Mouse (Mus musculus) spleen, postnatal 36 days (tissue): ENCODE results near the gene Zbtb16.
A peak's percentile ranks its signal among the peaks of the same experiment; 100 is the strongest.

ENCODE experiments used
- DNase-seq, 2 experiments: peaks; one replicate each; pipeline ENCODE4 v3.0.0; 2022; ENCODE audit warnings: low spot score in 2 of 2, mixed read lengths in 1 of 2

The Zbtb16 gene

GRCm38 (mm10) chr9:48835631-48836565 is at the start of gene Zbtb16:
Zbtb16 (minus strand) TSS chr9:48836222.
- DNase-seq: peak in 1 of 2 experiments; percentile 14

GRCm38 (mm10) chr9:48872896-48873295 is 36.9 kb upstream of the Zbtb16 start:
- DNase-seq: no peak

GRCm38 (mm10) chr9:48866523-48867121 is 30.6 kb upstream of the Zbtb16 start:
- DNase-seq: no peak

GRCm38 (mm10) chr9:48865235-48865634 is 29.2 kb upstream of the Zbtb16 start:
- no peak for DNase-seq

- DNase-seq: no peak
These were observed 25.5 kb upstream of the Zbtb16 start for GRCm38 (mm10) chr9:48861481-48861880.

GRCm38 (mm10) chr9:48860526-48860845 is 24.5 kb upstream of the Zbtb16 start:
- peak; percentile 29 to 32 for DNase-seq

GRCm38 (mm10) chr9:48859828-48860525 is 24.0 kb upstream of the Zbtb16 start:
- DNase-seq: no peak

GRCm38 (mm10) chr9:48857944-48858343 is 21.9 kb upstream of the Zbtb16 start:
- no peak for DNase-seq

GRCm38 (mm10) chr9:48856240-48856639 is 20.2 kb upstream of the Zbtb16 start:
- no peak for DNase-seq

- no peak for DNase-seq
These were observed 13.5 kb upstream of the Zbtb16 start for GRCm38 (mm10) chr9:48849531-48849930.

GRCm38 (mm10) chr9:48839568-48839967 is 3.5 kb upstream of the Zbtb16 start:
- no peak for DNase-seq

- no peak for DNase-seq
These were observed 2.3 kb upstream of the Zbtb16 start for GRCm38 (mm10) chr9:48838346-48838745.

GRCm38 (mm10) chr9:48837181-48837580 is 1.2 kb upstream of the Zbtb16 start:
- DNase-seq: no peak

GRCm38 (mm10) chr9:48836566-48836930 is 526 bp upstream of the Zbtb16 start:
- no peak for DNase-seq

- DNase-seq: no peak
These were observed 1.2 kb downstream of the Zbtb16 start for GRCm38 (mm10) chr9:48834541-48835411.

- no peak for DNase-seq
These were observed 2.0 kb downstream of the Zbtb16 start for GRCm38 (mm10) chr9:48834006-48834405.

- DNase-seq: no peak
These were observed 2.5 kb downstream of the Zbtb16 start for GRCm38 (mm10) chr9:48833493-48833892.

GRCm38 (mm10) chr9:48832473-48833100 is 3.4 kb downstream of the Zbtb16 start:
- no peak for DNase-seq

GRCm38 (mm10) chr9:48831560-48832460 is 4.2 kb downstream of the Zbtb16 start:
- DNase-seq: no peak

- DNase-seq: no peak
These were observed 7.2 kb downstream of the Zbtb16 start for GRCm38 (mm10) chr9:48828839-48829238.
